Mouse (Mus musculus): ENCODE data around the gene Vps29. TPM values are rescaled to one million over a fixed set of nuclear protein-coding genes. Genes with fewer than 3 reads are reported as not detected.

The Vps29 gene
- polyA plus RNA-seq (2015; fragmentation: Nextera tagmentation; extraction: Ambion mirVana), result 189 and 193 TPM in 2 replicates

DNA sequence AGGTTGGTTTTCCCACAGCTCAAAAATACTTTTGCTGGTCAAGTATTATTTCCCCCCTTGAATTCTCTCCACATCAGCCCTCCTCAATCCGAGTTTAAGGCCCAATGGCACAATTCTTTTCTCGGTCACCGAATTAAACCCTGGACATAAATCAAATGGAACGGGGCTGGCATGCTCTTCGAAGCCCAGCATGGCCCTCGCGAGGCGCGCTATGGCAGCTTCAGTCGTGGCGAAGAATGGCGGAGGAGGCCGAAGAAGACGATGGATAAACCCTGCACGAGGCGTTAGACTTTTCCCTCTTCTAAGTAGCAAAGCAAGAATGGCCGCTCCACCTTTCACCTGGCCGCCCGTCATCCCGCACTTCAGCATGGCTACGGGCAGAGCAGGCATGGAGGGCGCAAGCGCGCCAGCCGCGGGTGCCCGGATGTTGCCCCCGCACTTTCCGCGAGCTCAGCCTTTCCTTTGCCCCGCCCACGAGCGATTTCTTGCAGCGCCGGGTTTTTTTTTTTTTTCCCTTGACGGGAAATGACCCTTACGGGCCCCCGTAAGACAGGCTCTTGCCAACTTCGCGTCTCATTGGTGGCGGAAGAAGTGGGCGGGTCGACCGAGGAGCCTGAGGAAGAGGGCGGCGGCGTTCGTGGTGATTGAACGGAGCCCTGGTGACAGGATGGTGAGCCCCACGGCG, at the start of gene Vps29, which contains the start of gene Rad9b:
Vps29 (plus strand) TSS at position 563 of the 685 bp plus-strand sequence.
Rad9b (minus strand) TSS at position 427 of the 685 bp plus-strand sequence.
- TF ChIP-seq CTCF (IDR thresholded peaks at IDR 0.05) (no peak), EP300 (IDR thresholded peaks at IDR 0.05) (peak; percentile 78)
- 2% methylated on average over 48 of the region's 51 CpGs for WGBS
- ATAC-seq, result peak; percentile 95

DNA sequence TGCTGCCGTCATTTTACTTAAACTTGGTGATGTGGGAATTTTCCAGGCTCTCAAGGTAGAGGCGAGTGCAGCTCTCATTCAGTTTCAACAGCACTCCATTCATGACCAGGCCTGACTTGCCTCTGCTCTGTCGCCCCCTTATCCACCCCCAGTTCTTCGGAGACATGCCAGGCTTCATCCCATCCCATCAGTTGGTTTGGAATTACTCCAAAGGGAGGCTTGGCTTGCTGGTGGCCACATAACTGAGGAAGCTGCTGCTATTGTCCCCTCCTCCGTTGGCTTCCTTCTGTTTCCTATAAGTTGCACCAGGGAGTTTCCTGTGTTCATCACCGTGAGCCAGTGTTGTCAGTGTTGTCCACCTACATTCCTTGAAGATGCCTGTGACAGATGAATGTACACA, 49.6 kb upstream of the Vps29 start:
- TF ChIP-seq CTCF (IDR thresholded peaks at IDR 0.05), result no peak
- no peak for TF ChIP-seq EP300 (IDR thresholded peaks at IDR 0.05)
- WGBS, result 38% methylated on average over 6 of the region's 6 CpGs
- ATAC-seq, result no peak

More for the DNA sequence above, at the start of gene Vps29, which contains the start of gene Rad9b:
- Histone ChIP-seq H3K4me1 (ENCODE audit: insufficient read depth, low read depth, low read length) (0 out of 2 replicates have a peak, but pooled peaks cover 6% of the 10 kb centered on the region), H3K36me3 (ENCODE audit: insufficient read depth, low read length) (no peaks in the 10 kb centered on the region), H3K27me3 (replicated peaks; ENCODE audit: insufficient read depth, low read length) (no peaks in the 10 kb centered on the region), H3K27ac (ENCODE audit: low read length) (peak within 1 kb of the TSS; percentile 69), H3K9ac (replicated peaks; ENCODE audit: low read depth) (peak within 1 kb of the TSS; percentile 77), H3K4me3 (ENCODE audit: low read depth, low read length) (peak within 1 kb of the TSS; percentile 80), H3K4me2 (replicated peaks; ENCODE audit: low read depth, low read length) (peak within 1 kb of the TSS; percentile 73), H3K9me3 (ENCODE audit: low read length) (no peaks in the 10 kb centered on the region)
- DNase-seq (ENCODE audit: low spot score), result peak; percentile 99

DNA sequence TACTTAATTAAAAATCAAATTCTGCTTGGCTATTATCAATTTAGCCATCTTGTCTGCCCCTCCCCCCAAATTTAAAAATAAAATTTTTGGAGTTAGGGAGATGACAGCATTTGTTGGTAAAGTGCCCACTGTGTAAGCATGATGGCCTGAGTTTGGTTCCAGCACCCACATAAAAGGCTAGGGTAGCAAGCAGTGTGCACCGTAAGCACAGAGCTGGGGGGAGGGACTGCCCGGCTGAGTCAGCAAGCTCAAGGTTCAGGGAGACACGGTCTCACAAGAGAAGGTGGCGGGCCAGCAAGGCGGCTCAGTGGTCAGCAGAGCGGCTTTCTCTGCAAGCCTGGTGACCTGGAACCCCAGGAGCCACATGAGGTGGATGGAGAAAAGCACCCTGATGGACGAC, 48.7 kb upstream of the Vps29 start:
- Histone ChIP-seq H3K27me3 (replicated peaks; ENCODE audit: insufficient read depth, low read length) (no peaks in the 10 kb centered on the region), H3K9ac (replicated peaks; ENCODE audit: low read depth) (no peak overlapping the region), H3K4me1 (ENCODE audit: insufficient read depth, low read depth, low read length) (peaks cover 17% of the 10 kb centered on the region), H3K4me3 (ENCODE audit: low read depth, low read length) (no peak overlapping the region), H3K9me3 (ENCODE audit: low read length) (no peaks in the 10 kb centered on the region), H3K4me2 (replicated peaks; ENCODE audit: low read depth, low read length) (no peak overlapping the region), H3K36me3 (ENCODE audit: insufficient read depth, low read length) (no peaks in the 10 kb centered on the region), H3K27ac (ENCODE audit: low read length) (no peak overlapping the region)
- WGBS, result 88% methylated on average over 7 of the region's 7 CpGs
- no peak for TF ChIP-seq EP300 (IDR thresholded peaks at IDR 0.05)
- no peak for TF ChIP-seq CTCF (IDR thresholded peaks at IDR 0.05)
- ATAC-seq (no peak), DNase-seq (ENCODE audit: low spot score) (no peak)

More for the DNA sequence above, 49.6 kb upstream of the Vps29 start:
- Histone ChIP-seq H3K27me3 (replicated peaks; ENCODE audit: insufficient read depth, low read length) (no peaks in the 10 kb centered on the region), H3K4me3 (ENCODE audit: low read depth, low read length) (no peak overlapping the region), H3K36me3 (ENCODE audit: insufficient read depth, low read length) (no peaks in the 10 kb centered on the region), H3K4me1 (ENCODE audit: insufficient read depth, low read depth, low read length) (peaks cover 17% of the 10 kb centered on the region), H3K27ac (ENCODE audit: low read length) (peak overlapping the region; percentile 4; the same call in 1 of the 2 replicates), H3K9ac (replicated peaks; ENCODE audit: low read depth) (no peak overlapping the region), H3K9me3 (ENCODE audit: low read length) (no peaks in the 10 kb centered on the region), H3K4me2 (replicated peaks; ENCODE audit: low read depth, low read length) (no peak overlapping the region)
- DNase-seq (ENCODE audit: low spot score), result no peak

DNA sequence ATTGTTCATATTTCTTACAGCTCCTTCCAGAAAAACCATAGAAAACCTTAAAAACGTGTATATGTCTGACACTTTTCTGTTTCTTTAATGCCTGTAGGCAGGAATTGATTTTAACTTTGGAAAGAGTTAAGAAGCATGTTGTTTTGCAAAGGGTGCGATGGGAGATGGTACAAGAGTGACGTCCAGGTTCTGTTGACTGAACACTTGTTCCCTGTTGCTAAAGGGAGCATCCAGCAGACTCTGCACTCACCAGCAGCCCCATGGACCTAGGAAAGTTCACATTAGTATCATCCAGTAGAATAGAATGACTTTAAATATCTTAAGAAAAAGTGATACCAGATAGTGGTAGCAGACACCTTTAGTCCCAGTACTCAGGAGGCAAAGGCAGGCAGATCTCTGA, 47.6 kb upstream of the Vps29 start:
- Histone ChIP-seq H3K27ac (ENCODE audit: low read length) (no peak overlapping the region), H3K4me2 (replicated peaks; ENCODE audit: low read depth, low read length) (no peak overlapping the region), H3K9me3 (ENCODE audit: low read length) (no peaks in the 10 kb centered on the region), H3K4me1 (ENCODE audit: insufficient read depth, low read depth, low read length) (peaks cover 17% of the 10 kb centered on the region), H3K27me3 (replicated peaks; ENCODE audit: insufficient read depth, low read length) (no peaks in the 10 kb centered on the region), H3K36me3 (ENCODE audit: insufficient read depth, low read length) (no peaks in the 10 kb centered on the region), H3K9ac (replicated peaks; ENCODE audit: low read depth) (no peak overlapping the region), H3K4me3 (ENCODE audit: low read depth, low read length) (no peak overlapping the region)
- TF ChIP-seq CTCF (IDR thresholded peaks at IDR 0.05), result no peak
- no peak for TF ChIP-seq EP300 (IDR thresholded peaks at IDR 0.05)
- WGBS, result 82% methylated on average over 3 of the region's 3 CpGs
- ATAC-seq, result no peak
- no peak for DNase-seq (ENCODE audit: low spot score)

DNA sequence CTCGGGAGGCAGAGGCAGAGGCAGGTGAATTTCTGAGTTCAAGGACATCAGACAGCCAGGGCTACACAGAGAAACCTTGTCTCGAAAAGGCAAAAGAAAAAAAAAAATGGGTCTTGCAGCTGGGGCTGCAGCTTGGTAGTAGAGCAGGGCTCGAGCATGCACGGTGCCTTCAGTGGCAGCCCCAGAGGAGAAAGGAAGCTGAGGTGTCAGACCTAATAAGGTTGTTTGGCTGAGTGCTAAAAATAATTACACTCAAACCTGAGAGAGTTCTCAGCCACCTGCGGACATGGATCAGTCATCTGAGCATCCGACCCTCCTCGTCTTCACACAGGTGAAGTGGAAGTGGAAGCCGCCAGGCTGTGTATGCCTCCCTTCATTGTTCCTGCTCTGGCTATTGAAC, 43.5 kb upstream of the Vps29 start:
- H3K9me3 ChIP-seq (ENCODE audit: low read length), result no peaks in the 10 kb centered on the region
- H3K4me2 ChIP-seq (replicated peaks; ENCODE audit: low read depth, low read length), result no peak overlapping the region
- H3K27ac ChIP-seq (ENCODE audit: low read length), result no peak overlapping the region
- TF ChIP-seq EP300 (IDR thresholded peaks at IDR 0.05) (no peak), CTCF (IDR thresholded peaks at IDR 0.05) (no peak)
- 62% methylated on average over 8 of the region's 8 CpGs for WGBS
- H3K4me3 ChIP-seq (ENCODE audit: low read depth, low read length), result no peak overlapping the region
- H3K27me3 ChIP-seq (replicated peaks; ENCODE audit: insufficient read depth, low read length), result no peaks in the 10 kb centered on the region
- ATAC-seq (no peak), DNase-seq (ENCODE audit: low spot score) (no peak)
- no peaks in the 10 kb centered on the region for H3K4me1 ChIP-seq (ENCODE audit: insufficient read depth, low read depth, low read length)
- H3K36me3 ChIP-seq (ENCODE audit: insufficient read depth, low read length), result no peaks in the 10 kb centered on the region
- H3K9ac ChIP-seq (replicated peaks; ENCODE audit: low read depth), result no peak overlapping the region

DNA sequence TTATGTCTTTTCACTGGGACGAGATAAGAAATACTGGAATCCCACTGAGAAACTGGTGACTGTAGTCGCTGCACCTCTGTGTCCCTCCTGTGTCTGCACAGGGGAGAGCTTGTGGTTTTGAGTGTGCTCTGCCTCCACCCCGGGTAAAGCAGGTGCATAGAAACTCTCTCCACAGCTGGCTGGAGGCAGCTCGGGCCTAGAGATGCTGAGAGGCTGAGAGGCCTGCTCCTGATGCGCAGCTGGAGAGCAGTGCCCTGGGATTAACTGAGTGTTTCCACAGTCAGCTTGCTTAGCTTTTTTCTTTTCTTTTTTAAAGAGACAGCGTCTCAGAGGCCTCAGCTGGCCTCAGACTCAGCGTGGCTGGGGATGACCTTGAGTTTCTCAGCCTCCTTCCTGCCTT, 42.5 kb upstream of the Vps29 start:
- no peak overlapping the region for H3K4me3 ChIP-seq (ENCODE audit: low read depth, low read length)
- no peak for DNase-seq (ENCODE audit: low spot score)
- H3K4me1 ChIP-seq (ENCODE audit: insufficient read depth, low read depth, low read length), result no peaks in the 10 kb centered on the region
- no peak overlapping the region for H3K27ac ChIP-seq (ENCODE audit: low read length)
- no peaks in the 10 kb centered on the region for H3K9me3 ChIP-seq (ENCODE audit: low read length)
- 60% methylated on average over 7 of the region's 7 CpGs for WGBS
- ATAC-seq, result no peak
- TF ChIP-seq CTCF (IDR thresholded peaks at IDR 0.05) (no peak), EP300 (IDR thresholded peaks at IDR 0.05) (no peak)
- no peak overlapping the region for H3K4me2 ChIP-seq (replicated peaks; ENCODE audit: low read depth, low read length)
- no peak overlapping the region for H3K9ac ChIP-seq (replicated peaks; ENCODE audit: low read depth)
- H3K27me3 ChIP-seq (replicated peaks; ENCODE audit: insufficient read depth, low read length), result no peaks in the 10 kb centered on the region
- H3K36me3 ChIP-seq (ENCODE audit: insufficient read depth, low read length), result no peaks in the 10 kb centered on the region
